Mouse (Mus musculus) adrenal gland, adult 18-20 months (tissue): ENCODE measurements at regions not wholly inside any gene's neighbourhood (a gene's known extent, or its start where the extent isn't known, plus 50 kb on each side); places are given as distances from the start of the nearest gene placed in this dataset.

Experiments
- DNase-seq, 2 experiments: peaks; one replicate each; pipeline ENCODE4 v3.0.0; 2021 to 2022; ENCODE audit warnings: low spot score in 2 of 2

- DNase-seq, result no peak
These were observed 225.6 kb upstream of the Pde3a start for GRCm38 (mm10) chr6:141023501-141023900.

GRCm38 (mm10) chr6:141027353-141027752, 221.7 kb upstream of the Pde3a start:
- DNase-seq, result no peak

DNA sequence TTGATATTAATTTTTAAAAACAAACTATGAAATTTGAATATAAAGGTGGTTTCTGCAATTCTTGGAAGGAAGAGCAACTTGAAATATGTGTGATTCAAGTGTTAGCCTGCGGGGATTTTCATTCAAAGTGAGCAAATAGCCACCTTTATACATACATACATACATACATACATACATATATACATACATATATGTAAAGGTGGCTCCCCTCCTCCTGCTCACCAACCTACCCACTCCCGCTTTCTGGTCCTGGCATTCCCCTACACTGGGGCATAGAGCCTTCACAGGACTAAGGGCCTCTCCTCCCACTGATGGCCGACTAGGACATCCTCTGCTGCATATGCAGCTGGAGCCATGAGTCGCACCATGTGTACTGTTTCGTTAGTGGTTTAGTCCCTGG, 221.3 kb upstream of the Pde3a start:
- no peak for DNase-seq

DNA sequence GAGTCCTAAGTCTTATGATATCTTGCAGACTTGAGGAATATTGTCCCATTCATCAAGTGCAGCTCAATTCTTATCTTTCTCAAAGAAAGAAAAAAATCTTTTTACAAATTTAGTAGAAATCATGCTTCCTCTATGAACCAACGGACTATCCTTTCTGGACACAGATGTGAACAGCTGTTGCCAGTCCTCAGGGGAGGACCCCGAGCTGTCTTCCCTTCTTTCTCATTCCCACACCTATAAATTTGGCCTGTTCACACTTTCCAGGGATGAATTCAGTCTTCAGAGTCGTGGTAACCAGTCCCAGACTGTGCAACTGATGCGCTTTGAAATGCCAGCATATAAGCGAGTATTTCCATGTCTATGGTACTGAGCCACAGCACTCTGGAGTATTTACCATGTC, 214.2 kb upstream of the Pde3a start:
- no peak for DNase-seq

DNA sequence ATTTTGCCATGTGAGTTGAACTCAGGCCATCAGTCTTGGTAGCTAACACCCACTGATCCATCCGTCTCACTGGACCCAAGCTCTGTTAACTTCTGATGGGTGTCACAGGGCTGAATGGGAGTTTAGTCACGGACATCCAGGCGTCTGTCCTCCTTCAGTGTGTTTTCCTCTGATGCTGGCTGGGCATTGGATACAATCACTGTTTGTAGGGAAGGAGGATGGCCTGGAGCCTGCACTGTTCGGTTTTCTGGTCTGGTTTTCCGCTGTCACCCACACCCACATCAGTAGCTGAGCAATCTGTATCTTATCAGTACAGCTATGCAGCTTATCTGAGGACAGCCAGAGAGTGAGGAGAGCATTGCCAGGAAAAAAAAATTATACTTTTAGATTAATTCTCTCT, 207.7 kb upstream of the Pde3a start:
- no peak for DNase-seq

GRCm38 (mm10) chr6:141041781-141042625, 207.1 kb upstream of the Pde3a start:
- DNase-seq, result no peak

DNA sequence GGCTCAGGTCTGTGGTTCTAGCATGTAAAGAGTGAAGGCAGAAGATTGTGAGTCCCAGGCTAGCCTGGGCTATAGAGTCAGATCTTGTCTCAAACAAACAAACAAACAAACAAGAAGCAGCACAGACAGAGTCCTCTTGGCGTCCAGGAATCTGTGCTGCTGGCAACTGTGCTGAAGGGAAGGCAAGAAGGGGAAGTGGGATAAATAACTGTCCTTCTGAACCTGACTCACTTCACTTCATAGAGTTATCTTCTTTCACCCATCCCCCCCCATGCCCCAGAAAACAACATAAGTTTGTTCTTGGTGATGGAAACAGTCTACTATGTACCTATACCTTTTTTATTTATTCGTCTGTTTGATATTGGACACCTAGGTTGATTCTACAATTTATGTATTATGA, 200.8 kb upstream of the Pde3a start:
- DNase-seq, result no peak

DNA sequence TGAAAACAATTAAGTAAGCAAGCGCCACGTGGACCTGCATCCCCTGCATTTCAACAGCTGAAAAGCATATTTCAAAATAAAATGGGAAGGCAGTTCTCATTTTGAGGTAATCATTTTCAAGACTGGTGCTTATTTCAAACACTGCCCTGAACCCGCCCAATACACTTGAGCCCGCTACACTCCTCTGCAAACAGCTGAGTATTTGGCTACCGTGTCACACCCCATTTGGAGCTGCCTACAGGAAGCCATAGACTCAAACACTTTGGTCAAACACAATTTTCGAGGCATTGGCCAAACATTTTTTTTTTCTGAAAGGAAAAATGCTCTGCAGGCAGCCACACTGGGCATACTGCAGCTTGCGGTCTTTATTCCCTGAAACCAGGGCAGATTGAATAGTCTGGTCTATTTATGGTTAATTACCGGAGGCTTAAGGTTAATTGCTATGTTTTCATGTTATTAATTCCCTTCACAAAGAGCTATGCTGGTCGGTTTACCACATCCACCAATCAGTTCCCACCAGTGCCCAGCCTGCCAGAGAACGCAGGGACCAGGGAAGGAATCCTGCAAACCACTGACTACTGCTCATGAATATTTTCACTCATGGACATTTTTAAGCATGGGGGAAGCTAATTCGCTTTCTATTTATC, 198.9 kb upstream of the Pde3a start:
- DNase-seq, result no peak

DNA sequence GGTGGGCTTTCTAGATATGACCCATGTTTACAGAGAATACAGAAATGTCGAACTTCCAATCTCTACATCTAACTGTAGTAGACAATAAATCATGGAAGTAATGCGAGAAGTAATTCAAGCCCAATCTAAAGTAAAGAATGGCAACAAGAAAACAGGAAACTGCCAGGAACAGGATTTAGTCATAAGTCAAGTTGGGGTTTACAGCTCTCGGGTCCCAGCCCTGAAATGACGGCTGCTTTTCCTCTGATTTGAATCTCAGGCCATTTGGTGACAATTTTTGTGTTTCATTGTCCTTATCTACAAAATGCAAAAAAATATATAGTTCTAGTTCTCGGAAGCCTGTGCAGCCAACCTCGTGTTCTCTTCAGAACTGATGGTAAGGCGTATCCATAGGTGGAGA, 195.0 kb upstream of the Pde3a start:
- DNase-seq, result no peak

DNA sequence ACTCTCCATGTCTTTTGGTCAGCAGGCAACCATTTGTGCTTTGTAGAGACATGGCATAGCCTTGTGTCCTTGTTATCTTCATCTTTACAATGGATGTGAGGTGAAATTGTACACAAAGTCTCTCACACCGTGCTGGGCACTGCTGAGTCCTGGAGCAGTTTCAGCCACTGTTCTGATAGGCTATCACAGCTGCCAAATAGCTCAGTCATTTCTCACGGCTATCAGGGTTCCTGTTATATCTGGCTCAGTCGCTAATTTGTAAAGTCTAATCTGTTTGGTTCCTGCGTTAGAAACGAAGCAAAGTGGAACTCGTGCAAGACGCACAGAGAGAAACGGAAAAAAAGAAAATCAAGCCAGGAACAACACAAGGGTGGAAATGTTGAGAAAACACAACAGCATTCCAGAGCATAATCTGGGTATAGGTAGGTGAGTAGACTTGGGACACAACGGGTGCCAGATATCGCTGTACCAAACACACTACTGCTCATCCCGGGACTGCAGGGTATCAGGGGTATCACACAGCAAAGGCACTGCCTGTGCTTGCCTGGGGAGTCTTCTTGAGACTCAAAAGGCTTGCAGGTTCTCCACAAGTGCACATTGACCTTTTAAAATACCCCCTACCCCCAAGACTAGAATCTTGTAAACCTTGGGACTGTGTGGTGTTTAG, 189.7 kb upstream of the Pde3a start:
- no peak for DNase-seq

DNA sequence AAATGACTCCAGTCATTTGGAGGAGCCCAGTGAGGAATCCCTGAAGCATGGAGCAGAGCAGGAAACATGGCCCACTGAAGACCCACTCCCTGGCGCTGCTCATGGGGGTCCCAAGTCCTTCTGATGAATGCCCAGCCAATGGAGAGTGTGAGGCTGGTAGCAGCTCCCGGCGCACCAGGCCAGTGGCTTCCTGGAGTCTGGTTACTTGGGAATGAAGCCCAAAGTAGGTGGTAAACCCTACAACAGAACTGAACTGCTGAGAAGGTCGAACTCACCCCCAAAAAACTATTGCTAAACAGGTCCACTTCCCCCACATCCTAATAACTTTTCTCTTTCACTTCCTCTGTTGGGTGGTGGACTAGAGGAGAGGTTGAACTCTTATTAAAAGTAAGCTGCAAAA, 183.3 kb upstream of the Pde3a start:
- no peak for DNase-seq

GRCm38 (mm10) chr6:141068861-141069467, 180.1 kb upstream of the Pde3a start:
- DNase-seq, result no peak

DNA sequence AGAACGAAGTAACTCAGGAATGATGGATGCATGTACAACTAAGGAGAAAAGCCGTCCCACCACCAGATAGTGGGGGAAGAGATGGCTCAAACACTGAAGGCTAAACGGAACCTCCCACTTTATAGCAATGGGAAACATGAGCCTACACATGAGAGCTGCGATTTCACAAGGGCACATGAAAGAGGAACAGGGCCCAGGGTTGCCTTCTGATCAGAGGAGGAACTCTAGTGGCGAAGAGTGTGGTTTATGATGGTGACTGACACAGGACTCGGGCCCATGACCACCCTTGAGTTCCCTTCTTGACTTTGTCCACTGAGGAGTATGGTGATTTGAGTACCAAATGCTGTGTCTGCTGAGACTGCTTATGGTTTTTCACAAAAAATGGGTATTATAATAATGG, 179.2 kb upstream of the Pde3a start:
- no peak for DNase-seq

GRCm38 (mm10) chr6:141071507-141071906, 177.6 kb upstream of the Pde3a start:
- DNase-seq, result no peak

DNA sequence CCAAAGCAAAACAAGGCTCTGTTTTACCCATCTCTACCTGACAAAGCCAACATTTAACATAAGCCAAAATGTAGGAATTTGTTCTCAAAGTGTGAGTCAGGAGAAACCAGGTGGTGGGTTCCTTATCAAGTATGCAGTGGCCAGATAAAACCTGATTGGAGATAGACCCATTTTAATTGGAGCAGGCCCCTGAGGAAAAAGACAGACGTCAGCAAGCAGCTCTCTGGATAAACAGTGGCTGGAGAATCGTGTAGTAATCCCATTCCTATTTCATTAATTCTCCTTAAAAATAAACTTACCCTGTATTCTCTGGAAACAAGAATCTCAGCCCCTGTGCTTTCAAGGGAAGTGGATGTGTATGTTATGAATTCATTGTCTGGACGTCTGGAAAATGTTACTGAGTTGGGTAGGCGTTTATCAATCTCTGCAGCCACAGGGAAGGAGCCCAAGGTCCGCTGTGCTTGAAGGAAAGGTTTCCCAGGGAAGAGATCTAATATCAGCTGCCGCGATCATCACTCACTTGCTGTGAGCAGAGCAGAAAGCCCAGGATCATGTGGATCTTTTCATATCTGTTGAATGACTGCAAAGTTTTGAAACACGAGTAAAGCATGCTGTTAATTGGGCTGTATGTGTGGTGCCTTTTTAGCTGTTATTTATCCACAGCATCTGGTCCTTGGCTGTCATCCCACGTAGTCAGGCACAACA, 157.8 kb upstream of the Pde3a start:
- DNase-seq, result no peak

GRCm38 (mm10) chr6:141091781-141092140, 157.3 kb upstream of the Pde3a start:
- DNase-seq, result no peak

DNA sequence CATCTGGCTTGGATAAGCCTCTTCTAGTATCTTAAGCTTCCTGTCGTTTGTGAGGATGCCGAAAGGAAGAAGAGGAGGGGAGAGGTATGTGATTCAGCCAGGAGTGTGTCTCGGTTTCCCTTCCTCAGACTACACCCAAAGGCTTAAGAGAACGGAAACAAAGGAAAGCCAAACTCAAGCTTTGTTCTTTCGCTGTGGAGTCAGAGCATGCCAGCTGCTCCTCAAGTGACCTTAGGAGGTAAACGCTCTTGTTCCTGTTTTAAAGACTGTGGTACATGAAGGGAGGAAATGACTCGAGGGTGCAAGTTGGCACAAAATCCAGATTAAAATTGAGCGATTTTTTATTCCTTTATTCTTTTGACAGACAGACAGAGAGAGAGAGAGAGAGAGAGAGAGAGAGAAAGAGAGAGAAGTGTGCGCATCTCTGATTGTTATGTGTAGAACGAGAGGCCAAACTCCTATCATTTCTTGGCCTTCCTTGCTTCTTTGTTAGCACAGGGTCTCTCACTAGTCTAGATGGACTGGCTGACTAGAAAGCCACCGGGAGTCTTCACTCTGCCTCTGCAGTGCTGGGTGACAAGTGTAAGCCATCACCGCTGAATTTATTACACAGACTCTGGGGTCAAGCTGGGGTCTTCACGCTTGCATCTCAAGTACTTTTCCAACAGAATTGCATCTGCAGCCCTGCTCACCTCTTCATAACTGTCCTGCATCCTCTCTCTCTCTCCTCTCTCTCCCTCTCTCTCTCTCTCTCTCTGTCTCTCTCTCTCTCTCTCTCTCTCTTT, 151.5 kb upstream of the Pde3a start:
- no peak for DNase-seq

- DNase-seq, result no peak
These were observed 130.8 kb upstream of the Pde3a start for GRCm38 (mm10) chr6:141118287-141118686.

DNA sequence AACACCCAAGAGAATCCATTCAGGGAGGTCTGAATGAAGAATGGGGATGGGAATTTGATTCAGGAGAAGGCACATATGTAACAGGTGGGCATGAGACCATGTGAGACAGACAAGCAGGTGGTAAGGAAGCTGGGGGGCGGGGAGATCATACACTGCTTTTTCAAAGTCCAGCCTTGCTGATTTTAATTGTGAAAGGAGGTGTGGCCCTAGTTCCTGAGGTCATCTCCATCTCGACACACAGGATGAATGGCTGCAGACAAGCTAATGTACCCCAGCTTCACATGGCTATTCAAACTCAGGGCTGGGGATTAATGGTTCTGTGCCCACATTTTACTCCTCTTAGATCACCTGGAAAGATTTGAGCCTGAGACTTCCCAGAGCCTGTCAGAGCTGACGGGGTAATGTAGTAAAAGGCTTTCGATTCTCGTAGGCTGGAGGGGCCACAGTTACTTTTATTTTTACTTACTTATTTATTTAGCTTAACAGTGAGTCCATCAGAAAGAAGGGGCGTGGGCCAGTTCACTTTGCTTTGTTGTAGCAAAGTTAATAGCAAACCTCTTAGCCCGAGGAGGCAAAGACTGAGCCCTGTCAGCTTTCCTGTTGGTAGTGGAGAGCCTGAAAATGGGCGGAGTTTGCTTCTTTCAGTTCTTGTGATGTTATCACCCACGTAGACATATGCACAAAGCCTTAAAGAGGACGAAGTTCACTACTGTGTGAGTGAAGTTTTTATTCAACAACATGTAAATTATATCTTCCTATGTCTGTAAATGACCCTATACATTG, 122.3 kb upstream of the Pde3a start:
- DNase-seq, result no peak

GRCm38 (mm10) chr6:141129596-141129995, 119.5 kb upstream of the Pde3a start:
- DNase-seq, result no peak
